Mouse (Mus musculus) cerebellum, adult 11-12 months (tissue): ENCODE data around the gene Synj2.
"Not testable (repeated sequence)": the region's sequence is repeated elsewhere in the genome, so short reads cannot be mapped to it uniquely, and the experiment has no call there.

Experiments
- DNase-seq: peaks from one replicate; pipeline ENCODE4 v3.0.0; 2022

The Synj2 gene

GRCm38 (mm10) chr17:6003661-6004060 is 62.6 kb downstream of the Synj2 start:
- no peak for DNase-seq

DNA sequence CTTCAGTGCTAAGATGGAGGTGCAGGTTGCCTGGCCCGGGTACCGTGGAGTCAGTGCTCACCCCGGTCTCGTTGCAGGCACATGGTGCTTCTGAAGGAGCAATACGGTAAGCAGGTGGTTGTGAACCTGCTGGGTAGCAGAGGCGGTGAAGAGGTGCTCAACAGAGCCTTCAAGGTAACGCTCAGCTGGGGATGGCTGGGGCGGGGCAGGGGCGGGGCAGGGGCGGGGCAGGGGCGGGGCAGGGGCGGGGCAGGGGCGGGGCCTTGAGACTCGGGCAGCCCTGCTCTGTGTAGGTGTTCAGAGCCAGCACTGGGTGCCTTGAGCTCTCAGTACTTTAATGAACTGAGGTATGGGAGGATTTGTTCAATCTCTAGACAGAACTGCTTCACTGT is 64.2 kb downstream of the Synj2 start:
- DNase-seq: no peak

GRCm38 (mm10) chr17:6005638-6006471 is 64.8 kb downstream of the Synj2 start:
- no peak for DNase-seq

DNA sequence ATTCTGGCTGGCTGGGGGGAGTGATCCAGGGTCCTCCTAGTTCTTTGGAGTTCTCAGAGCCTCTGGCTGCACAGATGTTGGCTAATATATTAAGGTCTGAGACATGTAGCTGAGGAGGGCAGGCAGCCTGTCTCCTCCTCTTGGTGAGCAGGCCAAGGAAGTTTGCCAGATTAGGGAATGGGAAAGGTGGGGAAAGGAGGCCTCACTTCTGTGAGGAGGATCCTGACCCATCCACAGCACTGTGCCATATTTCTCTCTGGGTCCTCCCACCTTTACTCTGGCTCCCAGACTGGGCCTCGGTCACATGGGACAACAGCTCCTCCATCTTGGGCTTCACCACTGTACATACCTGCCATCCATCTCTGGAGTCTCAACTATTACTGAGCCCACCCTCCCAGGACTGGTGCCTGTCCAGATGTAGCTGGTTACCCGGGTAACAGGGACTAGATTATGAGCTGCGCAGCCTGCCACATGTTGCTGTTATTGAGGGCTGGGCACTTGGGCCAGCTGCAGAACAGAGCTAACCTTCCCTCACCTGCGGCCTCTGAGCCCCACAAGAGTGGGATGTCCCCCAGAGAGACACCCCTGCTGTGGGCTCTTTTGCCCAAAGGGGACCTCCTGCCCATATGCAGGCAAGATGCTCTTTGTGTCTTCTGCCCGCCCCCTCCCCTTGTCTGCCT is 66.2 kb downstream of the Synj2 start:
- no peak for DNase-seq

DNA sequence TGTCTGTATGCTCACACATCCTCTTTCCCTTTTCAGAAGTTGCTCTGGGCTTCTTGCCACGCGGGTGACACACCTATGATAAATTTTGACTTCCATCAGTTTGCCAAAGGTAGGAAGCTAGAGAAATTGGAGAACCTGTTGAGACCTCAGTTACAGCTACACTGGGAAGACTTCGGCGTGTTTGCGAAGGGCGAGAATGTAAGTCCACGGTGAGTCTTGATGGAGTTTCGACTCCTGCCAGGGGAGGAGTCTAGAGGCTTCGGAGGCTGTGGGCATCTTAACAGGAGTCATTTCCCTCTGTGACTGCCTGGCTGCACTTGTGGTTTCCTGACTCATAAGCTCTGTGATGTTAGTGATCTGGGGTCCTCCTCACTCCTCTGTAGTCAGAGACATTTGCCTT is 66.8 kb downstream of the Synj2 start:
- no peak for DNase-seq

DNA sequence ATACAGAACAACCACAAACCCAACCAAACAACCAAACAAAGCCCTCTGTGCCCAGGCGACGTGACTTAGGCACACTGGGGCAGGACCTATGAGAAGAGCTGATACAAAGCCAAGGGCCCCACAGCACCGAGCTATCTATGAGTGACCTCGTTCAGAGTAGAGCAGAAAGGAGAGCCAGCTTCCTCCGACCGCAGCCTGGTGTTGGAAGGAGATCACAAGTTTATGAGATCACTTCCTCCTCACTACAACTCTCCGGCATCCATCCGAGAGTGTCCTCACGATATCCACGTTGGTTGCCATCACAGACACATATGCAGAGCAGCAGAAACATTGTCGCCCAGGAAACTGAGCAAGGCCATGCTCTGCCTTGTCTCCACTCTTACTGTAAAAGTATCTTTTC is 67.5 kb downstream of the Synj2 start:
- no peak for DNase-seq

- DNase-seq: no peak
These were observed 68.5 kb downstream of the Synj2 start for GRCm38 (mm10) chr17:6009606-6010005.

- DNase-seq: no peak
These were observed 72.0 kb downstream of the Synj2 start for GRCm38 (mm10) chr17:6013079-6013478.

- no peak for DNase-seq
These were observed 73.9 kb downstream of the Synj2 start for GRCm38 (mm10) chr17:6014985-6015384.

DNA sequence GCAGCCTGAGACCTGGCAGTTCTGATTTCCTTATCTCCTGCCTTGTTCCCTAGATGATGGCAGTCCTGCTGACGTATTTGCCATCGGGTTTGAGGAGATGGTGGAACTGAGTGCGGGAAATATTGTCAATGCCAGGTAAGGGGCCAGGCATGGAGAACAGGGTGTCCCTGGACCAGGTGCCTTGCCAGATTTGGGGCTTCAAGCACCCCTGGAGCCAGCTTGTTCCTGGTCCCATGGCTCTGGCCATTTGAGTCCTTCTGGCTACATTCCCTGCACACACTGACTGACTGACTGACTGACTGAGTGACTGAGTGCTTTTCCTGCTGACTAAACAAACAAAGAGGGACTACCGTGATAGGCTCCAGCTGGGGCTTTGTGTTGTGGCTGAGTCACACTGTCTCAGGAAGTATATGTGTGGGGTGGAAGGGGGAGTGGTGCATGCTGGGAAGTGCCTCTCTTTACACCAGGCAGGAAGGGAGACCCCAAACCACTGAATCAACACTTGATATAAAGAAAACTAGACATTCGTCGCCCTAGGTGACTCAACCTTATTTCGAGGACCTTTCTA is 75.2 kb downstream of the Synj2 start:
- DNase-seq: no peak

DNA sequence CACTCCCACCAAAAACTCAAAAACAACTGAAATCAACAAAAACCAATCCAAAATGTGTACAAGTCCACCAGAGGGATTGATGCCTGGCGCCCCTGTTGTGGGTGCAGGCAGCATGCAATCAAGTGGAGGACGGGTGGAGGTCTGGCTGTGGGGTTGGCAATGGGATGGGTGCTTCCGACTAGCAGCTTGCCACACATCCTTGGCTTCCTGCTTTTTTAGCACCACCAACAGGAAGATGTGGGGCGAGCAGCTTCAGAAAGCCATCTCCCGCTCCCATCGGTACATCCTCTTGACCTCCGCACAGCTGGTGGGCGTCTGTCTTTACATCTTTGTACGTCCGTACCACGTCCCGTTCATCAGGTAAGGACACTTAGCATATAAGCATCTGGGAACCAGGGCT is 76.2 kb downstream of the Synj2 start:
- DNase-seq: no peak

- DNase-seq: no peak
These were observed 77.3 kb downstream of the Synj2 start for GRCm38 (mm10) chr17:6018348-6018747.

GRCm38 (mm10) chr17:6019776-6020175 is 78.7 kb downstream of the Synj2 start:
- peak; percentile 49 for DNase-seq

GRCm38 (mm10) chr17:6020636-6021035 is 79.6 kb downstream of the Synj2 start:
- no peak for DNase-seq

DNA sequence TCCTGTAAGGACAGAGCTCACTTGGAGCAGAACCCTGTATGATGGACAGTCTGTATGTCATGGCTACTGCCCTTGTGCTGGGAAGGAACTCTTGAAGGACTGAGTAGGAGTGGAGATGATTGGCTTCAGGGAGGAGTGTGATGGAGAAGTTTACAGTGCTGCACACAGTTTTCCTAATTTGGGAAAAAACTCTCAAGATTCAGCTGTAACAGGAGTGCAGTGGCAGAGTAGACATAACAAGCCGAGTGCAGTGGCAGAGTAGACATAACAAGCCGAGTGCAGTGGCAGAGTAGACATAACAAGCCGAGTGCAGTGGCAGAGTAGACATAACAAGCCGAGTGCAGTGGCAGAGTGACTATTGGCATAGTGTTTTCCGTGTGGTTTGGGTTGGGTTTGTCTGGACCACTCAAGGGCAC is 80.3 kb downstream of the Synj2 start:
- DNase-seq: not testable (repeated sequence)

- DNase-seq: no peak
These were observed 84.8 kb downstream of the Synj2 start for GRCm38 (mm10) chr17:6025831-6026230.

DNA sequence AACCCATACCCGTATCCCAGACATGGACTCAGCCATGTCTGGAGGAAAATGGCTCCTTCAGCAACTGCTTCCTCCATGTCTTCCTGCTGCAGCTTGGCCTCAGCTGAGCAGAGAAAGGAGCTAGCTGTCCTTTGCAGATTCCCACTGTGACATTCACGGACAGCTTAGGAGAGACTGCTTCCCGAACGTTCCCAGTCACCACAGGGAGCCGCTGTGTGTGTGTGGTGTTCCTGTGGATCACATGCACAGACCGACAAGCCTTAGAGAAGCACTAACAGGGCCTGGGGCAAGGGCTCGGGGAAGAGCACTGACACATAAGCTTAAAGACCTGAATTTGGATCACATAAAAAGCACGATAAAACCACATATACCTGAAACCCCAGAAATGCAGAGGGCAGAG is 94.6 kb downstream of the Synj2 start:
- no peak for DNase-seq

- DNase-seq: no peak
These were observed 95.4 kb downstream of the Synj2 start for GRCm38 (mm10) chr17:6036458-6036857.

DNA sequence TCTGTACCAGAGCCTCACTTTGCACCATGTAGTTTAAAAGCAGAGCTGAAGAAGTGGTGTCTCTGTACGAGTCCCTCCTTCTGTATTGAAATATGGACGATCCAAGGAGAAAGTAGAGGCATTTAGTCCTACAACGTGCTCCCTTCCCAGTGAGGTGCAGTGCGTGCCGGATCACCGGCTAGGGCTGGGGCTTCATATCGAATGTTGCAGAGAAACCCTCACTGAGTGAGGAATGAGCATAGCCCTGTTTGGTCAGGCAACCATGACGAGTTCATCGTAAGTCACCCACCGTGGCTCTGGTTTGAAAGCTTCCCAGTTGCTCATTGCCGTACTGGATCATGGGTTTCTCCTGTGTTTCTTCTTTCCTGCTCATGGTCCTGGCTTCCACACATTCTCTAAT is 95.8 kb downstream of the Synj2 start:
- DNase-seq: no peak

GRCm38 (mm10) chr17:6037507-6037906 is 96.4 kb downstream of the Synj2 start:
- DNase-seq: no peak

DNA sequence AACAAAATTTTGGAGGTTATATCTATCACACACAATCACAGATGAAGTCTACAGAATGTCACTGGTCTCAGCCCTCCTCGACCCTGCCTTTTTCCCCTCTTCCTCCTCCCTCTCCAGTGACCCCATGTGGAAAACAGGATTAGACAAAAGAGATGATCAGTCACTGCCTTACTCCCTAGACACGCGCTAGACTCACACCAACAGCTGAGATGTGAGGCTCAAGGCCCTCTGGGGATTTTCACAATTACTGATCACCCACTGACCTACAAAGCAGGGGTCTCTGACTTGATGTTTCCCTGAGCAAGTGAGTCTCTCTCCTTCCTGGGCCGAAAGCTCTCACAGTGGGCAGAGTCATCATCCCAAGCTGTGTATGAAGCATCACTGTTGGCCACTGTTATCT is 111.7 kb downstream of the Synj2 start:
- DNase-seq: no peak

DNA sequence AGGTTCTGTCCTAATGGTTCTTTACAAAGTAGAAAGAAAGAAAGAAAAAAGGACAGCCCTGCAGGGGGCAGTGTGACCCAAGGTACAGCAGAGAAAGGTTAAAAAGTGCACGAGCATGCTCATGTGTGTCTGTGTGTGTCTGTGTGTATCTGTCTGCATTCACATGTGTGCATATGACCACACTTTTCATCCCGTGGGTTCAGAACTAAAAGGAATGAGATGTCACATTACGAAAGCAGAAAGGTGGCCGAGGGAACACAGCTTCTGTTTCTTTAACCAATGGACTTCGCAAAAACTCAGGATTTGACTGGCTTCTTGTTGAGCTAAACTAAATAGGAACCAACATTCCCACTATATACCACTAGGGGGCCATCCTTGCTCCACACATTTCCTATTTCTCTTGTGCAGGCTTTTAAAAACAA is 113.9 kb downstream of the Synj2 start:
- no peak for DNase-seq

- no peak for DNase-seq
These were observed 121.7 kb downstream of the Synj2 start for GRCm38 (mm10) chr17:6062793-6063192.

DNA sequence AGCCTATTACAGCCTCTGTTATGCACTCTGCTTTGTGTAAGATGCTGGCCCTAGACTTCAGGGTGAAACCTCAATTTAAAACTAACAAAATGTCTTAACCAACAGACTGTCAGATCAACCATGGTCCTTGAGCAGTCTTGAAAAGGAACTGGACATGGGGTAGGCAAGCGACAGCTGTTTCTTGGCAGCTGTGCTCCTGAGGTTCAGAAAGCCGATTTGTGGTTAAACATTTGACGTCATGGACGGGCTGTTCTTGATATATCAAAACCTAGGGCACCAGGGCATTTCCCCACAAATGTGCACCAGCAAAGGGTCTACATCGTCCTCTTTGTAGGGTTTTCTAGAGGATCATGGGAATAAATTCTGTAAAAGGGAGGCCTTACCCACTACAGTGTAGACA is 122.5 kb downstream of the Synj2 start:
- no peak for DNase-seq
